Mouse (Mus musculus) yolk sac, embryonic 10.5 days (tissue): ENCODE measurements at regions not wholly inside any gene's neighbourhood (a gene's known extent, or its start where the extent isn't known, plus 50 kb on each side); places are given as distances from the start of the nearest gene placed in this dataset.

Experiments used
- DNase-seq: peaks from one replicate; pipeline ENCODE4 v3.0.0-alpha.2; 2017; ENCODE audit warnings: low spot score

GRCm38 (mm10) chr17:4673271-4673670 lies 320.9 kb upstream of the Arid1b start:
- DNase-seq = no peak

- DNase-seq = no peak
Observed at GRCm38 (mm10) chr17:4706421-4706820, 287.7 kb upstream of the Arid1b start.

GRCm38 (mm10) chr17:4721061-4721460 lies 273.1 kb upstream of the Arid1b start:
- no peak for DNase-seq

GRCm38 (mm10) chr17:4724031-4724430 lies 270.1 kb upstream of the Arid1b start:
- no peak for DNase-seq

- no peak for DNase-seq
Observed at GRCm38 (mm10) chr17:4726331-4726741, 267.8 kb upstream of the Arid1b start.

GRCm38 (mm10) chr17:4734412-4734881 lies 259.7 kb upstream of the Arid1b start:
- DNase-seq = no peak

- no peak for DNase-seq
Observed at GRCm38 (mm10) chr17:4735185-4735584, 258.9 kb upstream of the Arid1b start.

- no peak for DNase-seq
Observed at GRCm38 (mm10) chr17:4736689-4737088, 257.4 kb upstream of the Arid1b start.

GRCm38 (mm10) chr17:4738717-4739485 lies 255.2 kb upstream of the Arid1b start:
- no peak for DNase-seq

GRCm38 (mm10) chr17:4740784-4741183 lies 253.3 kb upstream of the Arid1b start:
- no peak for DNase-seq

- DNase-seq = no peak
Observed at GRCm38 (mm10) chr17:4742314-4742713, 251.8 kb upstream of the Arid1b start.

GRCm38 (mm10) chr17:4762956-4763355 lies 231.2 kb upstream of the Arid1b start:
- no peak for DNase-seq

GRCm38 (mm10) chr17:4765723-4766122 lies 228.4 kb upstream of the Arid1b start:
- no peak for DNase-seq

GRCm38 (mm10) chr17:4767947-4768522 lies 226.1 kb upstream of the Arid1b start:
- no peak for DNase-seq

- DNase-seq = no peak
Observed at GRCm38 (mm10) chr17:4769284-4769683, 224.8 kb upstream of the Arid1b start.

- DNase-seq = no peak
Observed at GRCm38 (mm10) chr17:4770052-4770451, 224.1 kb upstream of the Arid1b start.

GRCm38 (mm10) chr17:4778161-4778560 lies 216.0 kb upstream of the Arid1b start:
- DNase-seq = peak; percentile 31

GRCm38 (mm10) chr17:4779017-4779416 lies 215.1 kb upstream of the Arid1b start:
- DNase-seq = no peak

GRCm38 (mm10) chr17:4781586-4781985 lies 212.5 kb upstream of the Arid1b start:
- no peak for DNase-seq

GRCm38 (mm10) chr17:4784296-4784695 lies 209.8 kb upstream of the Arid1b start:
- no peak for DNase-seq

- no peak for DNase-seq
Observed at GRCm38 (mm10) chr17:4785281-4785839, 208.8 kb upstream of the Arid1b start.

- no peak for DNase-seq
Observed at GRCm38 (mm10) chr17:4786524-4786923, 207.6 kb upstream of the Arid1b start.

- DNase-seq = no peak
Observed at GRCm38 (mm10) chr17:4791873-4792272, 202.3 kb upstream of the Arid1b start.
